Mouse (Mus musculus) embryonic fibroblast, embryonic 13.5 days (primary cell): ENCODE measurements around the gene Spon1.

Experiments
- CTCF ChIP-seq: IDR thresholded peaks from 2 replicates; pipeline ENCODE4 v1.5.1; 2011; ENCODE audit warnings: mild to moderate bottlenecking, control low read depth, low read length, moderate library complexity, borderline replicate concordance; ENCODE audit not compliant: insufficient read depth
- POLR2A ChIP-seq: IDR thresholded peaks from 2 replicates; pipeline ENCODE4 v1.6.1; 2011; ENCODE audit warnings: low read depth, mild to moderate bottlenecking, control low read depth, low read length, moderate library complexity

- no peak for TF ChIP-seq CTCF
- no peak for TF ChIP-seq POLR2A
These were observed 27.9 kb upstream of the Spon1 start for GRCm38 (mm10) chr7:113737790-113738362.
